Mouse (Mus musculus) ovary, postnatal 36 days (tissue): ENCODE results near the gene Stard7.
"Not testable (repeated sequence)": the region's sequence is repeated elsewhere in the genome, so short reads cannot be mapped to it uniquely, and the experiment has no call there.

Experiments used
- DNase-seq: peaks from one replicate; pipeline ENCODE4 v3.0.0; 2022; ENCODE audit warnings: low spot score, mixed read lengths

The Stard7 gene

GRCm38 (mm10) chr2:127274590-127274989, 4.6 kb downstream of the Stard7 start:
- DNase-seq, result no peak

GRCm38 (mm10) chr2:127275551-127276320, 5.7 kb downstream of the Stard7 start:
- DNase-seq, result no peak

GRCm38 (mm10) chr2:127278162-127278561, 8.1 kb downstream of the Stard7 start:
- no peak for DNase-seq

GRCm38 (mm10) chr2:127292250-127292649, 22.2 kb downstream of the Stard7 start:
- no peak for DNase-seq

GRCm38 (mm10) chr2:127297001-127297805, 27.2 kb downstream of the Stard7 start:
- DNase-seq, result no peak

- no peak for DNase-seq
These were observed 28.0 kb downstream of the Stard7 start for GRCm38 (mm10) chr2:127298056-127298455.

GRCm38 (mm10) chr2:127300701-127301100, 30.7 kb downstream of the Stard7 start:
- DNase-seq, result no peak

GRCm38 (mm10) chr2:127301883-127302282, 31.9 kb downstream of the Stard7 start:
- DNase-seq, result no peak

GRCm38 (mm10) chr2:127304192-127304591, 34.2 kb downstream of the Stard7 start:
- not testable (repeated sequence) for DNase-seq

GRCm38 (mm10) chr2:127304609-127305210, 34.7 kb downstream of the Stard7 start:
- DNase-seq, result no peak

- DNase-seq, result no peak
These were observed 36.1 kb downstream of the Stard7 start for GRCm38 (mm10) chr2:127306123-127306522.

- no peak for DNase-seq
These were observed 37.2 kb downstream of the Stard7 start for GRCm38 (mm10) chr2:127307179-127307578.

- DNase-seq, result no peak
These were observed 38.6 kb downstream of the Stard7 start for GRCm38 (mm10) chr2:127308660-127309059.

- DNase-seq, result no peak
These were observed 40.2 kb downstream of the Stard7 start for GRCm38 (mm10) chr2:127310246-127310645.

GRCm38 (mm10) chr2:127310685-127311084, 40.7 kb downstream of the Stard7 start:
- DNase-seq, result no peak

- no peak for DNase-seq
These were observed 41.2 kb downstream of the Stard7 start for GRCm38 (mm10) chr2:127311193-127311592.

GRCm38 (mm10) chr2:127312801-127313200, 42.8 kb downstream of the Stard7 start:
- DNase-seq, result no peak

GRCm38 (mm10) chr2:127313878-127314277, 43.9 kb downstream of the Stard7 start:
- no peak for DNase-seq

- no peak for DNase-seq
These were observed 44.6 kb downstream of the Stard7 start for GRCm38 (mm10) chr2:127314467-127315154.

GRCm38 (mm10) chr2:127315155-127315470, 45.1 kb downstream of the Stard7 start:
- DNase-seq, result no peak

- DNase-seq, result no peak
These were observed 46.4 kb downstream of the Stard7 start for GRCm38 (mm10) chr2:127316431-127316830.

GRCm38 (mm10) chr2:127318136-127318535, 48.1 kb downstream of the Stard7 start:
- DNase-seq, result no peak
